Mouse (Mus musculus): ENCODE results near the gene Zfp27.

DNA sequence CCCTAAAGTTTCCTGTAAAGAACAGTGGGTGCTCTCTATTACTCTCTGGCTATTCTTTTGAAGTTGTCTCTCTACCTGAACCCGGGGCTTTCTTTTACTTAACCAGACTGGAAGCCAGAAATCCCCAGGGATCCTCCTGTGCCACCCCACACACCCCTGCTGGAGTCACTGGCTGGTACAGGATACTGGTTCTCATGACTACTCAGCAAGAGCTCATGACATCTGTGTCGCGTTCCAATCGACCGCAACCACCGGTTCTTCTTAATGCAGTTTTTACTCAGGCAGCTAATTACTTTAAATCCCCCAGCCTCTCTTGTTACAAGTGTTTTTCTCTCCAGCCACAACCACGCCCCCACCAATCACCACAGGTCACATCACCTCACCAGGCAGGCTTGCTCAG is 26.3 kb downstream of the Zfp27 start:
- TF ChIP-seq CTCF (IDR thresholded peaks at IDR 0.05; ENCODE audit: extremely low read depth, insufficient read depth, insufficient read length, insufficient replicate concordance) (no peak), POLR2A (IDR thresholded peaks at IDR 0.05; ENCODE audit: low read depth, low read length) (no peak)

Measured in spleen, adult 2 months (tissue).